Mouse (Mus musculus) kidney, embryonic 16.5 days (tissue): ENCODE data around the gene Ldhal6b. TPM values are rescaled to one million over a fixed set of nuclear protein-coding genes. Genes with fewer than 3 reads are reported as not detected.

Experiments
- ATAC-seq: fragments of 200-750 bp; cut with Nextera tagmentation; 2 replicates; pipeline ENCODE4 v1.8.0; 2017; ENCODE audit warnings: moderate TSS enrichment; ENCODE audit not compliant: low FRiP score, low TSS enrichment
- H3K27ac ChIP-seq: fragments of 300-500 bp; sonication (generic); 2 replicates; pipeline ENCODE4 v1.5.1; 2014; ENCODE audit warnings: low read length
- H3K27me3 ChIP-seq: fragments of 300-500 bp; sonication (generic); 2 replicates; pipeline ENCODE4 v1.6.1; 2014; ENCODE audit warnings: low read length, control low read depth, mixed read lengths; ENCODE audit not compliant: insufficient read depth
- H3K36me3 ChIP-seq: fragments of 300-500 bp; sonication (generic); 2 replicates; pipeline ENCODE4 v1.6.1; 2014; ENCODE audit warnings: low read length, control low read depth, mixed read lengths; ENCODE audit not compliant: insufficient read depth
- H3K4me1 ChIP-seq: fragments of 300-500 bp; sonication (generic); 2 replicates; pipeline ENCODE4 v1.6.1; 2014; ENCODE audit warnings: low read length, control low read depth, mixed read lengths; ENCODE audit not compliant: insufficient read depth
- H3K4me2 ChIP-seq: fragments of 300-500 bp; sonication (generic); replicated peaks from 2 replicates; pipeline ENCODE4 v1.6.1; 2014; ENCODE audit warnings: low read depth, low read length
- H3K4me3 ChIP-seq: fragments of 300-500 bp; sonication (generic); 2 replicates; pipeline ENCODE4 v1.5.1; 2014; ENCODE audit warnings: mild to moderate bottlenecking, low read length
- H3K9ac ChIP-seq: fragments of 300-500 bp; sonication (generic); replicated peaks from 2 replicates; pipeline ENCODE4 v1.6.1; 2014; ENCODE audit warnings: low read length
- H3K9me3 ChIP-seq: fragments of 300-500 bp; sonication (generic); 2 replicates; pipeline ENCODE4 v1.6.1; 2016; ENCODE audit warnings: low read length, control low read depth
- WGBS: fragments of 180-500 bp; shearing (Covaris S2); extraction: QIAGEN DNeasy Blood & Tissue Kit; methylation state at CpG from one replicate; pipeline ENCODE4 v1.1.7; 2014; 5-methylcytosine and 5-hydroxymethylcytosine counted together
- microRNA-seq: library from miRNA; unstranded; fragments of <30 nt; microRNA quantifications from one replicate; pipeline ENCODE4, GENCODE M21; 2016
- polyA plus RNA-seq: library from polyadenylated mRNA; unstranded; fragments of >200 nt; fragmentation: Nextera tagmentation; extraction: Ambion mirVana; gene quantifications from 2 replicates; pipeline ENCODE4 v1.2.1, GENCODE M21; 2015

The Ldhal6b gene
- polyA plus RNA-seq, 1 experiment from 2014 or later: not detected

DNA sequence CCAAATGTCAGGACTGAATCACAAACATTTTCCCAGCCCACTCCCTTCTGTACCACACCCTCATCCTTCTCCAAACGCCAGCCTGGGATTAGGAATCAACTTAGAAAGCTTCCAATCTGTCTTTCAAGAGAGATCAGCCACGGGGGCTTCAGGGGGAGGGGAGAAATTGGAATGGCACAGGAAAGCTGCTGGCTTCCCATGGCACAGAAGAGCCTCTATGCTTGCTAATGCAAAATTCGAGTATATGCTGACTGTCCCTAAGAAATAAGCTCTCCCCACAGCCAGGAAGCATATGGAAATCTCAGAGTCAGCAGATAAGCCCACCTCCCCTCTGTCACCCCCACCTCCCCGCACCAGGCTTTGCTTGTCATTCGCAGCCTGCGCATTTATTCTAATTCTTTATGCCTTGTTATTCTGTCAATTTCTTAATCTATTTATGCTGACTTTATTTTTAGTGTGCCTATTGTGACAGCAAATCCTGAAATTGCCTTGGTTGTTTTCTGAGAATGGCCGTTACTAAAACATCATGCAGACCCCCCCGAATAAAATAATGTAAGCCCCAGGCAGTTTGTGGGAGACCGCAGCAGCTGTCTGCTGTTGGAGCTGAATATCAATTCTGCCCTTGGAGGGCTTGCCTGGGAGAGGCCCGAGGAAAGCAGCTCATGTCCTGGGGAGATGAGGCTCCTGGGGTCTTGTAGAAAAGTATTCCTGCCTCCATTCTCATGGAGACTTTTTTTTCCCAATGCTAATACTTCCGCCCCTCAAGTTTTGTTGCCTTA lies 41.2 kb downstream of the Ldhal6b start:
- WGBS: 40% methylated on average over 11 of the region's 11 CpGs
- Histone ChIP-seq H3K4me3 (no peak overlapping the region), H3K4me1 (no peaks in the 10 kb centered on the region; the same call in 1 of the 2 replicates), H3K27ac (no peak overlapping the region), H3K9ac (no peak overlapping the region), H3K27me3 (peaks cover 2% of the 10 kb centered on the region; the same call in 1 of the 2 replicates), H3K9me3 (no peaks in the 10 kb centered on the region), H3K36me3 (no peaks in the 10 kb centered on the region), H3K4me2 (no peak overlapping the region; the same call in 1 of the 2 replicates)
- ATAC-seq: no peak

DNA sequence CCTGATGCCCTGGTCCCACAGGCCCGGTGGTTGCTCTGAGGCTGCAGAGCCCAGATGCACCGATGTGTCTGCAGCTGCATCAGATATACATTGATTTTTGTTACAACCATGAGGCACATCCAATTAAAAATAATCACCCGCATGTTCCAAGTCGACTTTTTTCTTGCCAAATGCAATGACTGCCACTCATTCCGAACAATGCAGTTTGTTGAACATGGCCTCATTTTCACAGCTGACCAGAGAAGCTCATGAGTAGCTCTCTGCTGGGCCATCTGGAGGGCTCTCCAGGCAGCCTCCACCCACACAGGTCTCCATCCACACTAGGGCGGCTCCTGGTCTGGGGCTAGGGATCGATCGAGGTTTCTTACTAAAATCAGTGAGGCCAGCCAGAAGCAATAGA lies 45.6 kb downstream of the Ldhal6b start:
- Histone ChIP-seq H3K9me3 (no peaks in the 10 kb centered on the region), H3K36me3 (no peaks in the 10 kb centered on the region), H3K4me3 (no peak overlapping the region), H3K4me2 (no peak overlapping the region), H3K27ac (no peak overlapping the region), H3K27me3 (peaks cover 2% of the 10 kb centered on the region; the same call in 1 of the 2 replicates), H3K4me1 (no peaks in the 10 kb centered on the region; the same call in 1 of the 2 replicates), H3K9ac (no peak overlapping the region)
- WGBS: 85% methylated on average over 8 of the region's 8 CpGs
- no peak for ATAC-seq

DNA sequence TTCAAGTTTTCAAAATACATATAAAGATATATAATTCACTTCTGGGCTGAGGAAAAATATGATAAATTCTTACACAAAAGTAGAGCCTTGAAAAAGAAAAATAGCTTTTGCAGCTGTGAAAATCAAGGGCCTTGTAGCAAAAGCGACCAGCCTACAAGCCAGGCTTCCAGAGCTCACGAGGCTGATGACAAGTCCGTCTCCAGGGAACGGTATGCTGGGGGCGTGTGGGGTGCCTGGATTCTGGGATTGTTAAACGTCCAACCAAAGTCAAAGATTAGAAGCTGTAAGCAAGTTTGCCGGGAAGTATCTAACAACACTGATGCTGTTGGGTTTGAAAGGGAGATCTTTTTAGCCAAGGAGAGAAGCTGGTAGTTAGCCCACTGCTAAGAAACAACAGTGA lies 47.0 kb downstream of the Ldhal6b start:
- H3K9ac ChIP-seq: no peak overlapping the region
- H3K36me3 ChIP-seq: no peaks in the 10 kb centered on the region
- no peak overlapping the region for H3K4me2 ChIP-seq
- no peak overlapping the region for H3K4me3 ChIP-seq
- H3K4me1 ChIP-seq: no peaks in the 10 kb centered on the region
- no peaks in the 10 kb centered on the region for H3K27me3 ChIP-seq
- 58% methylated on average over 7 of the region's 7 CpGs for whole genome bisulfite sequencing
- H3K9me3 ChIP-seq: no peaks in the 10 kb centered on the region
- ATAC-seq: no peak
- no peak overlapping the region for H3K27ac ChIP-seq

- no peak for ATAC-seq
- Histone ChIP-seq H3K9me3 (no peaks in the 10 kb centered on the region), H3K4me1 (no peaks in the 10 kb centered on the region), H3K27me3 (no peaks in the 10 kb centered on the region), H3K4me3 (no peak overlapping the region), H3K4me2 (no peak overlapping the region), H3K36me3 (no peaks in the 10 kb centered on the region), H3K27ac (no peak overlapping the region), H3K9ac (no peak overlapping the region)
- 76% methylated on average over 4 of the region's 4 CpGs for whole genome bisulfite sequencing
Measured at GRCm38 (mm10) chr17:5371032-5371431, 47.5 kb downstream of the Ldhal6b start.

Small RNAs within 50 kb of the gene (microRNA-seq; reads per million reads assigned to microRNA genes)
- gene Gm22475: not detected

Other genes starting within 250 kb of the Ldhal6b start
- gene Tmem242, start 21.5 kb upstream of the Ldhal6b start, polyA plus RNA-seq: 140 and 141 TPM in 2 replicates
- gene Zdhhc14, start 73.8 kb upstream of the Ldhal6b start, polyA plus RNA-seq: 1.4 and 2.5 TPM in 2 replicates